ENCODE assay signal across 10 mouse cellular contexts in genomic region chr9:34386071-34386470, GRCm38 (mm10).
DNase-seq lines count a peak whose midpoint lies in the region; ATAC-seq lines count a peak whose summit lies in the region.
"Had no signal": no experiment of that assay in that cellular context is flagged by ENCODE, and none has a peak within 500 bp of the region (broad histone marks: within the 10 kb centered on the region; RNA-seq: fewer than 3 reads in every experiment).

No protein-coding gene starts in this region.

- peak; percentile 1 for DNase-seq in kidney, adult 9 months
- no peak for DNase-seq in kidney, adult 11 months
- DNase-seq in adrenal gland, adult 2 months, result peak; percentile 63
- DNase-seq in adrenal gland, postnatal 14 days, result peak; percentile 59
- DNase-seq in heart, postnatal 36 days, result peak; percentile 24 to 26
- DNase-seq in layer of hippocampus, adult 11-12 months (ENCODE audit: low spot score), result no peak
- DNase-seq in frontal cortex, adult 2 months (ENCODE audit: extremely low spot score in 1 of 2, low spot score in 1 of 2), result no peak
- DNase-seq: cerebellum, adult 9-11 months; thymus, postnatal 36 days had no signal

- ATAC-seq in erythroblast, adult 5-6 weeks (replicated peaks; ENCODE audit: low FRiP score, poor library complexity, severe bottlenecking), result no peak

- intact Hi-C loops in heart, postnatal 36 days (cut with DNase I), result loop anchor here (5.0 kb wide), 1 partner anchor 101 kb away; the partner anchor contains the start of gene Kirrel3

Comparison
In these comparisons a context has a peak if more than half of its experiments do, and no peak if none do; other contexts are left out.
1. DNase-seq: peak in kidney, adult 9 months (single experiment), adrenal gland, adult 2 months (single experiment), adrenal gland, postnatal 14 days (single experiment) and heart, postnatal 36 days (2 of 2); none in kidney, adult 11 months (single experiment), layer of hippocampus, adult 11-12 months (single experiment) and frontal cortex, adult 2 months (0 of 2).